Mouse (Mus musculus) ES-Bruce4 (cell line): ENCODE results near the gene Astn2.

Experiments used
- CTCF ChIP-seq: IDR thresholded peaks from one replicate; pipeline ENCODE4 v1.8.1; 2011; ENCODE audit warnings: low read depth, low read length
- POLR2A ChIP-seq: IDR thresholded peaks from one replicate; pipeline ENCODE4 v1.8.1; 2011; ENCODE audit warnings: low read length; ENCODE audit not compliant: insufficient read depth

DNA sequence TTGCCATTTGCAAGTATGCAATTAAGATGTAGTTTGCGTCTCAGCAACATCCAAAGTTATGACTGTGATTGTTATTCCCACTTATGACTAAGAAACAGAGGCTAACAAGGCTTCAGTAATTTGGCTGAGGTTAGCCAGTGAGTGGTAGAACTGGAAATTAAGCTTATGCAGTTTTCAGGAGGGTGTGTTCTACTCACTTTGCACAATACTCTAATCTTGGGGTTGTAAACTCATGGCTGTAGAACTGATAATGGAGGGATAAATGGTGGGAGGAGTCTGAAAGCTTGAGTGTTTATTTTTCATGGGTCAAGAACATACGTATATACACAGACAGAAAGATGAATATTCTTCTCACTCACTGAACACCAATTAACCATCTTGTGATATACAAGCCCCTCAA lies 499.4 kb downstream of the Astn2 start:
- no peak for TF ChIP-seq CTCF
- no peak for TF ChIP-seq POLR2A
